Mouse (Mus musculus) left cerebral cortex, adult 8-10 months (tissue): ENCODE measurements at regions not wholly inside any gene's neighbourhood (a gene's known extent, or its start where the extent isn't known, plus 50 kb on each side); places are given as distances from the start of the nearest gene placed in this dataset.

Experiments used
- DNase-seq, 2 experiments: peaks; one replicate each; pipeline ENCODE4 v3.0.0; 2022; ENCODE audit warnings: low spot score in 2 of 2

- DNase-seq: no peak
Measured at GRCm38 (mm10) chr16:25584337-25585069, 99.1 kb upstream of the Trp63 start.

GRCm38 (mm10) chr16:25585070-25585454, 98.5 kb upstream of the Trp63 start:
- no peak for DNase-seq

GRCm38 (mm10) chr16:25585953-25586352, 97.6 kb upstream of the Trp63 start:
- peak in 1 of 2 experiments; percentile 35 for DNase-seq

GRCm38 (mm10) chr16:25587879-25588347, 95.7 kb upstream of the Trp63 start:
- DNase-seq: peak; percentile 9 to 27

- DNase-seq: no peak
Measured at GRCm38 (mm10) chr16:25597435-25597834, 86.1 kb upstream of the Trp63 start.

- DNase-seq: no peak
Measured at GRCm38 (mm10) chr16:25603121-25603520, 80.4 kb upstream of the Trp63 start.

GRCm38 (mm10) chr16:25615229-25615628, 68.3 kb upstream of the Trp63 start:
- no peak for DNase-seq

- no peak for DNase-seq
Measured at GRCm38 (mm10) chr16:25615646-25616045, 67.9 kb upstream of the Trp63 start.

GRCm38 (mm10) chr16:25618898-25619297, 64.7 kb upstream of the Trp63 start:
- no peak for DNase-seq

GRCm38 (mm10) chr16:25622651-25623050, 60.9 kb upstream of the Trp63 start:
- peak in 1 of 2 experiments; percentile 15 for DNase-seq

GRCm38 (mm10) chr16:25623986-25624623, 59.5 kb upstream of the Trp63 start:
- no peak for DNase-seq

- no peak for DNase-seq
Measured at GRCm38 (mm10) chr16:25629750-25630149, 53.8 kb upstream of the Trp63 start.

- DNase-seq: no peak
Measured at GRCm38 (mm10) chr16:25631139-25631716, 52.3 kb upstream of the Trp63 start.
